Mouse (Mus musculus): ENCODE data around the gene Cd40lg. TPM values are rescaled to one million over a fixed set of nuclear protein-coding genes. Genes with fewer than 3 reads are reported as not detected.

Gene Cd40lg
- total RNA-seq (2023) = not detected

DNA sequence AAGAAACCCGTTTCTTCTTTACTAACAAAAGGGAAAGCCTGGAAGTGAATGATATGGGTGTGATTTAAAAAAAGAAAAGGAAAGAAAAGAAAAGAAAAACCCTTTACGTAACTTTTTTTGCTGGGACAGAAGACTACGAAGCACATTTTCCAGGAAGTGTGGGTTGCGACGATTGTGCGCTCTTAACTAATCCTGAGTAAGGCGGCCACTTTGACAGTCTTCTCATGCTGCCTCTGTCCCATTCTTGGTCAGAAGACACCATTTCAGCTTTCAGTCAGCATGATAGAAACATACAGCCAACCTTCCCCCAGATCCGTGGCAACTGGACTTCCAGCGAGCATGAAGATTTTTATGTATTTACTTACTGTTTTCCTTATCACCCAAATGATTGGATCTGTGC, at the start of gene Cd40lg:
Gene Cd40lg, plus strand, starts transcription at position 268 of the 400 bp plus-strand sequence.

Other genes with a start within 250 kb of the Cd40lg start
- not detected for gene Brs3, start 169.1 kb upstream of the Cd40lg start, total RNA-seq (2023)
- 10 to 100 TPM; 14.2 to 19.2 TPM for gene Htatsf1, start 158.6 kb upstream of the Cd40lg start, total RNA-seq (2023)
- not detected for gene Vgll1, start 124.0 kb upstream of the Cd40lg start, total RNA-seq (2023)
- 10 to 100 TPM; 89.5 to 90.4 TPM for gene Arhgef6, start 126.6 kb downstream of the Cd40lg start, total RNA-seq (2023)
- 10 to 100 TPM; 43.5 to 48.7 TPM for gene Rbmx, start 180.9 kb downstream of the Cd40lg start, total RNA-seq (2023)
- gene Gm364, start 197.0 kb downstream of the Cd40lg start, total RNA-seq (2023) = not detected